Mouse (Mus musculus) cerebellum, postnatal 36 days (tissue): ENCODE measurements at regions not wholly inside any gene's neighbourhood (a gene's known extent, or its start where the extent isn't known, plus 50 kb on each side); places are given as distances from the start of the nearest gene placed in this dataset.
"Not testable (repeated sequence)": the region's sequence is repeated elsewhere in the genome, so short reads cannot be mapped to it uniquely, and the experiment has no call there.

ENCODE experiments used
- DNase-seq, 2 experiments: peaks; one replicate each; pipeline ENCODE4 v3.0.0; 2021 to 2022; ENCODE audit warnings: mixed read lengths in 2 of 2

GRCm38 (mm10) chr2:44513080-44513724, 414.3 kb downstream of the Gtdc1 start:
- DNase-seq: no peak

- peak in 1 of 2 experiments; percentile 15 for DNase-seq
These were observed 415.1 kb downstream of the Gtdc1 start for GRCm38 (mm10) chr2:44512334-44512733.

GRCm38 (mm10) chr2:44509101-44509500, 418.4 kb downstream of the Gtdc1 start:
- peak in 1 of 2 experiments; percentile 9 for DNase-seq

- DNase-seq: no peak
These were observed 423.2 kb downstream of the Gtdc1 start for GRCm38 (mm10) chr2:44504273-44504672.

GRCm38 (mm10) chr2:44490806-44491205, 436.7 kb downstream of the Gtdc1 start:
- not testable (repeated sequence) for DNase-seq

- DNase-seq: no peak
These were observed 437.2 kb downstream of the Gtdc1 start for GRCm38 (mm10) chr2:44490230-44490629.

- DNase-seq: no peak
These were observed 441.6 kb downstream of the Gtdc1 start for GRCm38 (mm10) chr2:44485880-44486279.

- no peak for DNase-seq
These were observed 447.7 kb downstream of the Gtdc1 start for GRCm38 (mm10) chr2:44479746-44480145.

GRCm38 (mm10) chr2:44475456-44475855, 452.0 kb downstream of the Gtdc1 start:
- no peak for DNase-seq

GRCm38 (mm10) chr2:44474653-44475052, 452.8 kb downstream of the Gtdc1 start:
- no peak for DNase-seq

GRCm38 (mm10) chr2:44471381-44471780, 456.1 kb downstream of the Gtdc1 start:
- no peak for DNase-seq

GRCm38 (mm10) chr2:44470953-44471352, 456.5 kb downstream of the Gtdc1 start:
- DNase-seq: no peak

GRCm38 (mm10) chr2:44464631-44465030, 462.8 kb downstream of the Gtdc1 start:
- DNase-seq: peak; percentile 12 to 24

GRCm38 (mm10) chr2:44462619-44463329, 464.7 kb downstream of the Gtdc1 start:
- no peak for DNase-seq

- DNase-seq: no peak
These were observed 465.9 kb downstream of the Gtdc1 start for GRCm38 (mm10) chr2:44461289-44462250.

- no peak for DNase-seq
These were observed 478.0 kb downstream of the Gtdc1 start for GRCm38 (mm10) chr2:44449471-44449870.
